Mouse (Mus musculus) limb, embryonic 14.5 days (tissue): ENCODE data around the gene Zfp326. TPM values are rescaled to one million over a fixed set of nuclear protein-coding genes. Genes with fewer than 3 reads are reported as not detected.

Experiments
- ATAC-seq: fragments of 200-750 bp; cut with Nextera tagmentation; 2 replicates; pipeline ENCODE4 v1.8.0; 2017; ENCODE audit warnings: low read depth, moderate number of reproducible peaks, moderate TSS enrichment; ENCODE audit not compliant: low FRiP score
- DNase-seq: peaks from one replicate; pipeline ENCODE4 v3.0.0-alpha.2; 2015; ENCODE audit warnings: low spot score
- H3K27ac ChIP-seq: fragments of 300-500 bp; sonication (generic); replicated peaks from 2 replicates; pipeline ENCODE4 v1.5.1; 2014; ENCODE audit warnings: low read depth, mild to moderate bottlenecking, low read length, moderate library complexity, mixed read lengths
- H3K27me3 ChIP-seq: fragments of 300-500 bp; sonication (generic); 2 replicates; pipeline ENCODE4 v1.6.1; 2014; ENCODE audit warnings: low read length, mixed read lengths; ENCODE audit not compliant: control insufficient read depth, insufficient read depth
- H3K36me3 ChIP-seq: fragments of 300-500 bp; sonication (generic); 2 replicates; pipeline ENCODE4 v1.6.1; 2014; ENCODE audit warnings: mild to moderate bottlenecking, low read length, moderate library complexity, mixed read lengths; ENCODE audit not compliant: control insufficient read depth, insufficient read depth
- H3K4me1 ChIP-seq: fragments of 300-500 bp; sonication (generic); 2 replicates; pipeline ENCODE4 v1.6.1; 2014; ENCODE audit warnings: antibody characterized with exemption, low read length, mixed read lengths; ENCODE audit not compliant: control insufficient read depth, insufficient read depth
- H3K4me2 ChIP-seq: fragments of 300-500 bp; sonication (generic); replicated peaks from 2 replicates; pipeline ENCODE4 v1.6.1; 2014; ENCODE audit warnings: low read depth, mild to moderate bottlenecking, low read length, moderate library complexity; ENCODE audit not compliant: severe bottlenecking
- H3K4me3 ChIP-seq: fragments of 300-500 bp; sonication (generic); replicated peaks from 2 replicates; pipeline ENCODE4 v1.5.1; 2014; ENCODE audit warnings: low read length
- H3K9ac ChIP-seq: fragments of 300-500 bp; sonication (generic); 2 replicates; pipeline ENCODE4 v1.6.1; 2014; ENCODE audit warnings: mild to moderate bottlenecking, low read depth, low read length, moderate library complexity; ENCODE audit not compliant: severe bottlenecking
- H3K9me3 ChIP-seq: fragments of 300-500 bp; sonication (generic); 2 replicates; pipeline ENCODE4 v1.6.1; 2016; ENCODE audit warnings: low read length; ENCODE audit not compliant: control insufficient read depth
- POLR2A ChIP-seq: fragments of 200-500 bp; IDR thresholded peaks from 2 replicates; pipeline ENCODE4 v1.8.0; 2012; ENCODE audit warnings: inconsistent platforms, mild to moderate bottlenecking, moderate library complexity, borderline replicate concordance; ENCODE audit not compliant: insufficient read depth, insufficient read length; ENCODE audit errors: extremely low read depth
- WGBS: fragments of 180-500 bp; shearing (Covaris S2); extraction: QIAGEN DNeasy Blood & Tissue Kit; methylation state at CpG from one replicate; pipeline ENCODE4 v1.1.7; 2014; 5-methylcytosine and 5-hydroxymethylcytosine counted together
- polyA plus RNA-seq, 2 experiments: library from polyadenylated mRNA; depleted of rRNA in 1 of 2; stranded (reverse) in 1 of 2; unstranded in 1 of 2; fragments of >200 nt; fragmentation: Nextera tagmentation in 1 of 2; extraction: Ambion mirVana in 1 of 2; gene quantifications; 2 replicates each; pipeline versions ENCODE4 v1.2.1 to v1.2.3; 2012 to 2014

The Zfp326 gene
- polyA plus RNA-seq, 2 experiments, result 32.5 to 56.5 TPM

GRCm38 (mm10) chr5:105898161-105898560 is 21.8 kb downstream of the Zfp326 start:
- ATAC-seq, result no peak
- Histone ChIP-seq H3K36me3 (peaks cover 46% of the 10 kb centered on the region), H3K9ac (no peak overlapping the region), H3K4me2 (no peak overlapping the region), H3K9me3 (no peaks in the 10 kb centered on the region), H3K4me3 (no peak overlapping the region), H3K4me1 (no peaks in the 10 kb centered on the region), H3K27ac (no peak overlapping the region), H3K27me3 (no peaks in the 10 kb centered on the region)
- DNase-seq, result no peak
- TF ChIP-seq POLR2A, result no peak
- 91% methylated on average over 4 of the region's 4 CpGs for WGBS

GRCm38 (mm10) chr5:105909209-105909608 is 32.8 kb downstream of the Zfp326 start:
- TF ChIP-seq POLR2A, result no peak
- no peak overlapping the region for H3K4me2 ChIP-seq
- 82% methylated on average over 5 of the region's 5 CpGs for WGBS
- H3K4me1 ChIP-seq, result no peaks in the 10 kb centered on the region
- H3K27me3 ChIP-seq, result no peaks in the 10 kb centered on the region
- no peak for ATAC-seq
- no peaks in the 10 kb centered on the region for H3K9me3 ChIP-seq
- DNase-seq, result no peak
- no peak overlapping the region for H3K27ac ChIP-seq
- peaks cover 75% of the 10 kb centered on the region for H3K36me3 ChIP-seq
- no peak overlapping the region for H3K9ac ChIP-seq
- H3K4me3 ChIP-seq, result no peak overlapping the region

GRCm38 (mm10) chr5:105909671-105910070 is 33.3 kb downstream of the Zfp326 start:
- Histone ChIP-seq H3K27ac (no peak overlapping the region), H3K4me1 (no peaks in the 10 kb centered on the region), H3K4me2 (no peak overlapping the region), H3K27me3 (no peaks in the 10 kb centered on the region), H3K36me3 (peaks cover 78% of the 10 kb centered on the region), H3K9ac (no peak overlapping the region), H3K9me3 (no peaks in the 10 kb centered on the region), H3K4me3 (no peak overlapping the region)
- DNase-seq, result no peak
- TF ChIP-seq POLR2A, result no peak
- no peak for ATAC-seq
- 92% methylated on average over 3 of the region's 3 CpGs for WGBS

GRCm38 (mm10) chr5:105911498-105911897 is 35.1 kb downstream of the Zfp326 start:
- H3K4me2 ChIP-seq, result no peak overlapping the region
- H3K4me3 ChIP-seq, result no peak overlapping the region
- no peaks in the 10 kb centered on the region for H3K4me1 ChIP-seq
- peaks cover 84% of the 10 kb centered on the region for H3K36me3 ChIP-seq
- no peaks in the 10 kb centered on the region for H3K27me3 ChIP-seq
- WGBS, result 79% methylated on average over 5 of the region's 5 CpGs
- TF ChIP-seq POLR2A, result no peak
- no peak overlapping the region for H3K9ac ChIP-seq
- ATAC-seq, result no peak
- no peak for DNase-seq
- H3K27ac ChIP-seq, result no peak overlapping the region
- H3K9me3 ChIP-seq, result no peaks in the 10 kb centered on the region

- Histone ChIP-seq H3K9ac (no peak overlapping the region), H3K27me3 (no peaks in the 10 kb centered on the region), H3K4me3 (no peak overlapping the region), H3K4me1 (no peaks in the 10 kb centered on the region), H3K9me3 (no peaks in the 10 kb centered on the region), H3K4me2 (no peak overlapping the region), H3K27ac (no peak overlapping the region), H3K36me3 (peaks cover 55% of the 10 kb centered on the region)
- ATAC-seq (no peak), DNase-seq (no peak)
- no peak for TF ChIP-seq POLR2A
- 88% methylated on average over 3 of the region's 3 CpGs for WGBS
Observed at GRCm38 (mm10) chr5:105917398-105917797, 41.0 kb downstream of the Zfp326 start.

- H3K27me3 ChIP-seq, result no peaks in the 10 kb centered on the region
- H3K9me3 ChIP-seq, result no peaks in the 10 kb centered on the region
- ATAC-seq (no peak), DNase-seq (no peak)
- peaks cover 46% of the 10 kb centered on the region for H3K36me3 ChIP-seq
- no peak overlapping the region for H3K4me2 ChIP-seq
- H3K9ac ChIP-seq, result no peak overlapping the region
- H3K27ac ChIP-seq, result no peak overlapping the region
- WGBS, result 89% methylated on average over 6 of the region's 6 CpGs
- no peak overlapping the region for H3K4me3 ChIP-seq
- no peak for TF ChIP-seq POLR2A
- no peaks in the 10 kb centered on the region for H3K4me1 ChIP-seq
Observed at GRCm38 (mm10) chr5:105918289-105918688, 41.9 kb downstream of the Zfp326 start.
